Mouse (Mus musculus) cerebellum, postnatal 25 days (tissue): ENCODE data around the gene Scn8a.
A peak's percentile ranks its signal among the peaks of the same experiment; 100 is the strongest.

ENCODE experiments used
- DNase-seq, 2 experiments: peaks; one replicate each; pipeline ENCODE4 v3.0.0; 2021; ENCODE audit warnings: mixed read lengths in 2 of 2

Scn8a gene

GRCm38 (mm10) chr15:100881385-100881784 lies 11.7 kb downstream of the Scn8a start:
- DNase-seq, result peak in 1 of 2 experiments; percentile 64

GRCm38 (mm10) chr15:100884481-100884880 lies 14.8 kb downstream of the Scn8a start:
- peak in 1 of 2 experiments; percentile 72 for DNase-seq

GRCm38 (mm10) chr15:100891962-100892361 lies 22.3 kb downstream of the Scn8a start:
- no peak for DNase-seq

- no peak for DNase-seq
Measured at GRCm38 (mm10) chr15:100896502-100896901, 26.8 kb downstream of the Scn8a start.

GRCm38 (mm10) chr15:100903811-100904210 lies 34.2 kb downstream of the Scn8a start:
- no peak for DNase-seq

GRCm38 (mm10) chr15:100905006-100905405 lies 35.3 kb downstream of the Scn8a start:
- no peak for DNase-seq

GRCm38 (mm10) chr15:100905751-100906150 lies 36.1 kb downstream of the Scn8a start:
- DNase-seq, result no peak

GRCm38 (mm10) chr15:100908817-100909216 lies 39.2 kb downstream of the Scn8a start:
- peak in 1 of 2 experiments; percentile 54 for DNase-seq

- peak; percentile 83 to 88 for DNase-seq
Measured at GRCm38 (mm10) chr15:100909734-100910163, 40.1 kb downstream of the Scn8a start.

GRCm38 (mm10) chr15:100910381-100910841 lies 40.8 kb downstream of the Scn8a start:
- peak; percentile 71 to 72 for DNase-seq

GRCm38 (mm10) chr15:100912676-100913266 lies 43.1 kb downstream of the Scn8a start:
- peak; percentile 57 to 68 for DNase-seq

GRCm38 (mm10) chr15:100914734-100915242 lies 45.1 kb downstream of the Scn8a start:
- peak; percentile 46 to 66 for DNase-seq

- DNase-seq, result no peak
Measured at GRCm38 (mm10) chr15:100918046-100918445, 48.4 kb downstream of the Scn8a start.

- no peak for DNase-seq
Measured at GRCm38 (mm10) chr15:100922210-100922609, 52.6 kb downstream of the Scn8a start.

GRCm38 (mm10) chr15:100923476-100923875 lies 53.8 kb downstream of the Scn8a start:
- peak; percentile 81 to 85 for DNase-seq

GRCm38 (mm10) chr15:100924941-100925340 lies 55.3 kb downstream of the Scn8a start:
- peak in 1 of 2 experiments; percentile 45 for DNase-seq

GRCm38 (mm10) chr15:100930477-100930876 lies 60.8 kb downstream of the Scn8a start:
- no peak for DNase-seq

- no peak for DNase-seq
Measured at GRCm38 (mm10) chr15:100936176-100936575, 66.5 kb downstream of the Scn8a start.

- DNase-seq, result peak; percentile 51 to 66
Measured at GRCm38 (mm10) chr15:100948383-100948782, 78.7 kb downstream of the Scn8a start.

GRCm38 (mm10) chr15:100949169-100949568 lies 79.5 kb downstream of the Scn8a start:
- peak; percentile 54 to 59 for DNase-seq

GRCm38 (mm10) chr15:100951491-100951890 lies 81.8 kb downstream of the Scn8a start:
- DNase-seq, result peak in 1 of 2 experiments; percentile 54

- no peak for DNase-seq
Measured at GRCm38 (mm10) chr15:100952292-100952691, 82.6 kb downstream of the Scn8a start.

GRCm38 (mm10) chr15:100952854-100953253 lies 83.2 kb downstream of the Scn8a start:
- DNase-seq, result no peak

GRCm38 (mm10) chr15:100953955-100954354 lies 84.3 kb downstream of the Scn8a start:
- DNase-seq, result no peak

- DNase-seq, result peak; percentile 62 to 67
Measured at GRCm38 (mm10) chr15:100954751-100955150, 85.1 kb downstream of the Scn8a start.
